8 mouse cellular contexts compared by ENCODE assay signal in the genomic region with DNA sequence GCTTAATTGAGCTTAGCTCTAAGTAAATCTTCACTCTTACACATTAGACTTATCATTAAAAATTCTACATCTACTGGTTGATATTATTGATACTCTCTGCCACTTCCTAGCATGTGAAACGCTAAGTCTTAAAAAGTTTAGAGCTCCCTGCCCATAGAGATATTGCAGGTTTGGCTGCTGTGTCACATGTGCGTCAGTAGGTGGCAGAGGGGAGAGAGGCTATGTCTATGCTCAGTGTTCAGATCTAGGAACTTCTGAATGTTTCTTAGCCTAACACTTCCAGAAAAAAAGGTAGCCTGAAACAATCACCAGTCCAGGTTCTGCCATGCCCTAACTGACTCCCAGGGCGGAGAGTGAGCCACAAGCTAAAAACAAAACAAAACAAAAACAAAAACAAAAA.
DNase-seq lines count a peak whose midpoint lies in the region; ATAC-seq and TF ChIP-seq lines count a peak whose summit lies in the region.
"Had no signal": no experiment of that assay in that cellular context is flagged by ENCODE, and none has a peak within 500 bp of the region (broad histone marks: within the 10 kb centered on the region; RNA-seq: fewer than 3 reads in every experiment).

No protein-coding gene starts in this region.

- WGBS in kidney, embryonic 14.5 days, result 60% methylated on average over 3 of the region's 3 CpGs
- WGBS in forebrain, embryonic 14.5 days, result 50% methylated on average over 3 of the region's 3 CpGs

- TF ChIP-seq CTCF in E14TG2a.4 (conservative IDR thresholded peaks at IDR 0.05; ENCODE audit: low read length), result peak; percentile 43

- peak; percentile 20 for DNase-seq in kidney, postnatal 10 days
- peak; percentile 41 for DNase-seq in A20 (ENCODE audit: low read depth, low spot score)
- peak; percentile 28 for DNase-seq in forebrain, embryonic 14.5 days (ENCODE audit: low spot score)
- no peak for DNase-seq in urinary bladder, postnatal 36 days (ENCODE audit: low spot score in 2 of 2)
- no peak for DNase-seq in gastrocnemius, adult 8-10 months (ENCODE audit: low spot score in 2 of 2)

- no peak overlapping the region for H3K4me2 ChIP-seq in kidney, embryonic 14.5 days (replicated peaks; ENCODE audit: low read depth, low read length)
- H3K4me2 ChIP-seq in forebrain, embryonic 14.5 days (ENCODE audit: low read length), result no peak overlapping the region

- no peak for ATAC-seq in kidney, embryonic 14.5 days (ENCODE audit: low FRiP score, low TSS enrichment)
- ATAC-seq in forebrain, embryonic 14.5 days, result peak; percentile 48; the same call in 1 of the 2 replicates

- no peaks in the 10 kb centered on the region for H3K9me3 ChIP-seq in kidney, embryonic 14.5 days (ENCODE audit: control insufficient read depth, low read length)
- peaks cover 15% of the 10 kb centered on the region; the same call in 1 of the 2 replicates for H3K9me3 ChIP-seq in E14TG2a.4 (ENCODE audit: low read length)
- no peaks in the 10 kb centered on the region for H3K9me3 ChIP-seq in forebrain, embryonic 14.5 days (replicated peaks; ENCODE audit: control insufficient read depth, low read length)

- H3K9ac ChIP-seq in kidney, embryonic 14.5 days (ENCODE audit: low read depth, low read length), result no peak overlapping the region
- H3K9ac ChIP-seq in forebrain, embryonic 14.5 days (ENCODE audit: low read length), result no peak overlapping the region

- no peaks in the 10 kb centered on the region for H3K4me1 ChIP-seq in kidney, embryonic 14.5 days (ENCODE audit: control insufficient read depth, insufficient read depth, low read length)
- H3K4me1 ChIP-seq in E14TG2a.4 (replicated peaks; ENCODE audit: low read depth, low read length), result no peaks in the 10 kb centered on the region
- H3K4me1 ChIP-seq in forebrain, embryonic 14.5 days (ENCODE audit: control insufficient read depth, insufficient read depth, low read length), result no peaks in the 10 kb centered on the region

- no peaks in the 10 kb centered on the region for H3K36me3 ChIP-seq in kidney, embryonic 14.5 days (ENCODE audit: control insufficient read depth, insufficient read depth, low read length)
- H3K36me3 ChIP-seq in E14TG2a.4 (ENCODE audit: insufficient read depth, low read length), result no peaks in the 10 kb centered on the region
- H3K36me3 ChIP-seq in forebrain, embryonic 14.5 days (ENCODE audit: control insufficient read depth, insufficient read depth, low read length), result no peaks in the 10 kb centered on the region

- no peak overlapping the region for H3K4me3 ChIP-seq in kidney, embryonic 14.5 days (ENCODE audit: low read length)
- H3K4me3 ChIP-seq in E14TG2a.4 (replicated peaks; ENCODE audit: low read length), result no peak overlapping the region
- no peak overlapping the region for H3K4me3 ChIP-seq in forebrain, embryonic 14.5 days (ENCODE audit: low read depth, low read length)
- H3K4me3 ChIP-seq: erythroblast, embryonic 14.5 days had no signal

- no peak overlapping the region for H3K27ac ChIP-seq in kidney, embryonic 14.5 days (ENCODE audit: low read depth, low read length)
- no peak overlapping the region for H3K27ac ChIP-seq in forebrain, embryonic 14.5 days (ENCODE audit: low read depth, low read length)

- H3K27me3 ChIP-seq in kidney, embryonic 14.5 days (ENCODE audit: control insufficient read depth, insufficient read depth, low read length), result no peaks in the 10 kb centered on the region
- H3K27me3 ChIP-seq in E14TG2a.4 (ENCODE audit: insufficient read depth, low read length), result no peaks in the 10 kb centered on the region
- H3K27me3 ChIP-seq in forebrain, embryonic 14.5 days (replicated peaks; ENCODE audit: control insufficient read depth, insufficient read depth, low read length), result no peaks in the 10 kb centered on the region

Comparison
In these comparisons a context has a peak if more than half of its experiments do, and no peak if none do; other contexts are left out.
1. DNase-seq: peak in kidney, postnatal 10 days (single experiment), A20 (single experiment) and forebrain, embryonic 14.5 days (single experiment); none in urinary bladder, postnatal 36 days (0 of 2) and gastrocnemius, adult 8-10 months (0 of 2).